9 mouse cellular contexts compared by ENCODE assay signal in the genomic region with DNA sequence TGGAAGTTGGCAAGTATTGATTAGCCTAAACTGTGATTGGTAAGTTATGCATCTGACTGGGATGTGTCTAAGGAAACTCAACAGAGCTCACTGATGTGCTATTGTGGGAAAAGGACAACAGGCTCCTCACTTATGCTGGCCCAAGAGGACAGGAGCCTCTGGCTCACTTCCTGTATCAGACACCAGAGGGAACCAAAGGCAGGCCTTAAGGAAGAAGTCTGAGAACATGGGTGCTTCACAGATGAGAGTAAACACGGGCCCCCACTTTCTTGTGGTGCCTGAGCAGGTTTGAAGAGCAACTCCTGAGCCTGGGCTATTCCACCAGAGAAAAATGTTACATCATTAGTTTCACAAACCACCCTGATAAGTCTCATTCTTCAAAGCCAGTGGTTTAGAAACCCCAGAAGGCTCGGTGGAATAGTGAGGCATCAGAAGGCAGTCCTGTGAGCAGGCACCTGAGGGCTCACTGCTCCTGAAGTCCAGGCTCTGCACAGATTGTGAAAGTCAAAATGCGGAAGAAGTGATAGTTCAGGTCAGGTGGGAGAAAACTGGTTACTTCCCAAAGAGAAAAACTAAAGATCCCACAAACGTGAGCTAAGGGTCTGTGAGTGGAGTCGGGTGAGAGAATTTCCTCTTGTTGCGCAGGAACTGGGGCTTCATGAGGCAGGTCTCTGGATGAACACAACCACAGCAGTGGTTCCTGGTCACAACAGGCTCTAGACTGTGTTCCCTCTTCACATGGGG. TPM values are rescaled to one million over a fixed set of nuclear protein-coding genes. Genes with fewer than 3 reads are reported as not detected.
A peak's percentile ranks its signal among the peaks of the same experiment; 100 is the strongest.
DNase-seq lines count a peak whose midpoint lies in the region; ATAC-seq and TF ChIP-seq lines count a peak whose summit lies in the region.
"Had no signal": no experiment of that assay in that cellular context is flagged by ENCODE, and none has a peak within 500 bp of the region (broad histone marks: within the 10 kb centered on the region; RNA-seq: fewer than 3 reads in every experiment).

No protein-coding gene starts in this region.

- H3K4me2 ChIP-seq in liver, embryonic 14.5 days (ENCODE audit: low read depth): no peak overlapping the region
- no peak overlapping the region for H3K4me2 ChIP-seq in liver, embryonic 11.5 days

- TF ChIP-seq POLR2A in bone marrow, adult 2 months (IDR thresholded peaks at IDR 0.05; ENCODE audit: borderline replicate concordance, control insufficient read depth, low read depth, low read length): no peak
- TF ChIP-seq POLR2A in thymus, adult 2 months (IDR thresholded peaks at IDR 0.05; ENCODE audit: control insufficient read depth, extremely low read depth, insufficient read depth, low read length, poor library complexity): no peak

- no peak for TF ChIP-seq EP300 in liver, embryonic 14.5 days (IDR thresholded peaks at IDR 0.05; ENCODE audit: low read depth)

- 46% methylated on average over 6 of the region's 6 CpGs for WGBS in liver, embryonic 14.5 days (ENCODE audit: insufficient replicate concordance)
- WGBS in liver, embryonic 11.5 days: 61% methylated on average over 6 of the region's 6 CpGs
- WGBS in bone marrow, adult 2 months: 22% methylated on average over 6 of the region's 6 CpGs
- 41% methylated on average over 6 of the region's 6 CpGs for WGBS in thymus, adult 2 months
- WGBS in hindbrain, embryonic 10.5 days: 87% methylated on average over 6 of the region's 6 CpGs

- H3K9me3 ChIP-seq in liver, embryonic 14.5 days (ENCODE audit: control insufficient read depth, low read length): no peaks in the 10 kb centered on the region
- H3K9me3 ChIP-seq in liver, embryonic 11.5 days (ENCODE audit: control insufficient read depth, low read length): no peaks in the 10 kb centered on the region
- H3K9me3 ChIP-seq in hindbrain, embryonic 10.5 days: no peaks in the 10 kb centered on the region

- TF ChIP-seq CTCF in liver, embryonic 14.5 days (IDR thresholded peaks at IDR 0.05; ENCODE audit: low read depth): 0 out of 2 replicates have a peak, but pooled peaks have one; percentile 28
- TF ChIP-seq CTCF in bone marrow, adult 2 months (IDR thresholded peaks at IDR 0.05; ENCODE audit: control insufficient read depth, insufficient read depth, low read length): peak; percentile 36; the same call in 1 of the 2 replicates
- no peak for TF ChIP-seq CTCF in thymus, adult 2 months (IDR thresholded peaks at IDR 0.05; ENCODE audit: borderline replicate concordance, control insufficient read depth, extremely low read depth, insufficient read depth, low read length, poor library complexity)

- no peak for ATAC-seq in liver, embryonic 14.5 days (ENCODE audit: insufficient read depth)
- ATAC-seq in liver, embryonic 11.5 days (replicated peaks; ENCODE audit: low FRiP score): no peak

- H3K4me3 ChIP-seq in liver, embryonic 14.5 days (ENCODE audit: insufficient read depth in 1 of 2, low read depth in 2 of 2, low read length in 2 of 2): no peak overlapping the region
- no peak overlapping the region for H3K4me3 ChIP-seq in liver, embryonic 11.5 days (ENCODE audit: low read depth, low read length)
- no peak overlapping the region for H3K4me3 ChIP-seq in bone marrow, adult 2 months (replicated peaks; ENCODE audit: control insufficient read depth, low read depth, low read length)
- no peak overlapping the region for H3K4me3 ChIP-seq in thymus, adult 2 months (ENCODE audit: control insufficient read depth, insufficient read depth, low read length)
- H3K4me3 ChIP-seq in hindbrain, embryonic 10.5 days: no peak overlapping the region
- H3K4me3 ChIP-seq: megakaryocyte, embryonic 14.5 days had no signal

- H3K27ac ChIP-seq in liver, embryonic 14.5 days: no peak overlapping the region
- H3K27ac ChIP-seq in liver, embryonic 11.5 days (ENCODE audit: low read depth, low read length): no peak overlapping the region
- no peak overlapping the region; the same call in 1 of the 2 replicates for H3K27ac ChIP-seq in bone marrow, adult 2 months (ENCODE audit: control insufficient read depth, insufficient read depth, low read depth, low read length, poor library complexity)
- H3K27ac ChIP-seq in thymus, adult 2 months (ENCODE audit: control insufficient read depth, insufficient read depth, low read length): no peak overlapping the region
- H3K27ac ChIP-seq in hindbrain, embryonic 10.5 days: no peak overlapping the region

- no peaks in the 10 kb centered on the region for H3K27me3 ChIP-seq in liver, embryonic 14.5 days (ENCODE audit: control insufficient read depth, insufficient read depth, low read length)
- no peaks in the 10 kb centered on the region for H3K27me3 ChIP-seq in liver, embryonic 11.5 days (replicated peaks; ENCODE audit: control insufficient read depth, insufficient read depth, low read length)
- H3K27me3 ChIP-seq in thymus, adult 2 months (ENCODE audit: control insufficient read depth, insufficient read depth, low read length): no peaks in the 10 kb centered on the region
- H3K27me3 ChIP-seq in hindbrain, embryonic 10.5 days (ENCODE audit: insufficient read depth, poor library complexity, severe bottlenecking): no peaks in the 10 kb centered on the region
- H3K27me3 ChIP-seq: megakaryocyte, embryonic 14.5 days had no signal

- no peaks in the 10 kb centered on the region for H3K4me1 ChIP-seq in liver, embryonic 14.5 days (replicated peaks; ENCODE audit: control insufficient read depth in 2 of 2, insufficient read depth in 2 of 2, low read length in 1 of 2)
- H3K4me1 ChIP-seq in liver, embryonic 11.5 days (replicated peaks; ENCODE audit: control insufficient read depth, insufficient read depth, low read length): no peaks in the 10 kb centered on the region
- peaks cover 1% of the 10 kb centered on the region; the same call in 1 of the 2 replicates for H3K4me1 ChIP-seq in bone marrow, adult 2 months (ENCODE audit: control insufficient read depth, insufficient read depth, low read length)
- H3K4me1 ChIP-seq in thymus, adult 2 months (replicated peaks; ENCODE audit: control insufficient read depth, insufficient read depth, low read length): peaks cover 5% of the 10 kb centered on the region; the same call in 1 of the 2 replicates
- no peaks in the 10 kb centered on the region for H3K4me1 ChIP-seq in hindbrain, embryonic 10.5 days (replicated peaks)

- H3K36me3 ChIP-seq in liver, embryonic 14.5 days (replicated peaks; ENCODE audit: control insufficient read depth, insufficient read depth, low read depth): no peaks in the 10 kb centered on the region
- H3K36me3 ChIP-seq in liver, embryonic 11.5 days (ENCODE audit: control insufficient read depth, insufficient read depth, low read length): no peaks in the 10 kb centered on the region
- no peaks in the 10 kb centered on the region for H3K36me3 ChIP-seq in thymus, adult 2 months (ENCODE audit: control insufficient read depth, insufficient read depth, low read length)
- no peaks in the 10 kb centered on the region for H3K36me3 ChIP-seq in hindbrain, embryonic 10.5 days

- no peak for DNase-seq in liver, embryonic 14.5 days (ENCODE audit: low read depth in 3 of 3, low spot score in 3 of 3)
- DNase-seq in liver, embryonic 11.5 days (ENCODE audit: low spot score): no peak
- peak; percentile 30 for DNase-seq in kidney, postnatal 14 days
- DNase-seq in thymus, adult 2 months: peak; percentile 66
- DNase-seq in cerebellum, postnatal 36 days: no peak
- DNase-seq in hindbrain, embryonic 10.5 days (ENCODE audit: low spot score): no peak
- DNase-seq: cerebellum, adult 2 months had no signal

- no peak overlapping the region for H3K9ac ChIP-seq in liver, embryonic 14.5 days (replicated peaks)
- H3K9ac ChIP-seq in liver, embryonic 11.5 days (ENCODE audit: low read depth, low read length): no peak overlapping the region

RNA-seq across cellular contexts. Expression of a gene that starts 43.9 kb away (rescaled TPM):
- polyA plus RNA-seq in liver, embryonic 14.5 days (2012; rRNA removed): 1.9 and 2.3 TPM in 2 replicates
- polyA plus RNA-seq in liver, embryonic 14.5 days (2014; fragmentation: Nextera tagmentation; extraction: Ambion mirVana): 1.8 and 1.9 TPM in 2 replicates
- 4.2 and 4.7 TPM in 2 replicates for polyA plus RNA-seq in liver, embryonic 11.5 days (2014; fragmentation: Nextera tagmentation; extraction: Ambion mirVana)
- polyA plus RNA-seq in bone marrow, adult 2 months (2011; ENCODE audit: insufficient read depth, insufficient read length, low replicate concordance, missing spikeins): 11.9 and 14.5 TPM in 2 replicates
- 2.8 and 3.2 TPM in 2 replicates for polyA plus RNA-seq in thymus, adult 2 months (2012; rRNA removed)
- polyA plus RNA-seq in hindbrain, embryonic 10.5 days (2016; fragmentation: Nextera tagmentation; extraction: Ambion mirVana): 0.20 and 0.34 TPM in 2 replicates

Comparison
In these comparisons a context has a peak if more than half of its experiments do, and no peak if none do; other contexts are left out.
1. DNase-seq: peak in kidney, postnatal 14 days (single experiment) and thymus, adult 2 months (single experiment); none in liver, embryonic 14.5 days (0 of 3), liver, embryonic 11.5 days (single experiment), cerebellum, postnatal 36 days (0 of 2) and hindbrain, embryonic 10.5 days (single experiment).